Mouse (Mus musculus) embryonic fibroblast, embryonic 13.5 days (primary cell): ENCODE data around the gene Vmn2r19.
"Not testable (repeated sequence)": the region's sequence is repeated elsewhere in the genome, so short reads cannot be mapped to it uniquely, and the experiment has no call there.

ENCODE experiments used
- CTCF ChIP-seq: IDR thresholded peaks from 2 replicates; pipeline ENCODE4 v1.5.1; 2011; ENCODE audit warnings: mild to moderate bottlenecking, control low read depth, low read length, moderate library complexity, borderline replicate concordance; ENCODE audit not compliant: insufficient read depth
- POLR2A ChIP-seq: IDR thresholded peaks from 2 replicates; pipeline ENCODE4 v1.6.1; 2011; ENCODE audit warnings: low read depth, mild to moderate bottlenecking, control low read depth, low read length, moderate library complexity

GRCm38 (mm10) chr6:123293509-123293908, 14.6 kb upstream of the Vmn2r19 start:
- TF ChIP-seq POLR2A, CTCF: not testable (repeated sequence)
